Mouse (Mus musculus): ENCODE data around the gene Ranbp3l. TPM values are rescaled to one million over a fixed set of nuclear protein-coding genes. Genes with fewer than 3 reads are reported as not detected.
A peak's percentile ranks its signal among the peaks of the same experiment; 100 is the strongest.

Ranbp3l gene
- 0.30 and 0.62 TPM in 2 replicates for polyA plus RNA-seq (2014; fragmentation: Nextera tagmentation; extraction: Ambion mirVana)

- WGBS: 26% methylated on average over 18 of the region's 18 CpGs
- Histone ChIP-seq H3K4me2 (ENCODE audit: low read length) (peak within 1 kb of the TSS; percentile 57), H3K27me3 (replicated peaks; ENCODE audit: control insufficient read depth, insufficient read depth, low read length) (no peaks in the 10 kb centered on the region), H3K9ac (ENCODE audit: low read length) (peak within 1 kb of the TSS; percentile 1; the same call in 1 of the 2 replicates), H3K36me3 (ENCODE audit: control insufficient read depth, insufficient read depth, low read length) (no peaks in the 10 kb centered on the region), H3K9me3 (ENCODE audit: control insufficient read depth, low read length) (no peaks in the 10 kb centered on the region), H3K4me1 (replicated peaks; ENCODE audit: control insufficient read depth, insufficient read depth, low read length) (peaks cover 8% of the 10 kb centered on the region; the same call in 1 of the 2 replicates), H3K27ac (ENCODE audit: low read depth) (0 out of 2 replicates have a peak within 1 kb of the TSS, but pooled peaks have one; percentile 27), H3K4me3 (ENCODE audit: low read depth, low read length) (peak within 1 kb of the TSS; percentile 31)
- DNase-seq (ENCODE audit: low spot score): peak; percentile 75
- peak; percentile 64; the same call in 1 of the 2 replicates for ATAC-seq (replicated peaks; ENCODE audit: low FRiP score, low TSS enrichment, low read depth)
Observed at GRCm38 (mm10) chr15:8967573-8968228, at the start of gene Ranbp3l. Ranbp3l (plus strand) TSS chr15:8967949.

- ATAC-seq (replicated peaks; ENCODE audit: low FRiP score, low TSS enrichment, low read depth) (no peak), DNase-seq (ENCODE audit: low spot score) (no peak)
- no peak overlapping the region for H3K27ac ChIP-seq (ENCODE audit: low read depth)
- H3K9ac ChIP-seq (ENCODE audit: low read length): no peak overlapping the region
- no peaks in the 10 kb centered on the region for H3K4me1 ChIP-seq (replicated peaks; ENCODE audit: control insufficient read depth, insufficient read depth, low read length)
- no peaks in the 10 kb centered on the region for H3K27me3 ChIP-seq (replicated peaks; ENCODE audit: control insufficient read depth, insufficient read depth, low read length)
- no peak overlapping the region for H3K4me3 ChIP-seq (ENCODE audit: low read depth, low read length)
- no peaks in the 10 kb centered on the region for H3K36me3 ChIP-seq (ENCODE audit: control insufficient read depth, insufficient read depth, low read length)
- H3K4me2 ChIP-seq (ENCODE audit: low read length): no peak overlapping the region
- 68% methylated on average over 1 of the region's 1 CpGs for WGBS
- no peaks in the 10 kb centered on the region for H3K9me3 ChIP-seq (ENCODE audit: control insufficient read depth, low read length)
Observed at GRCm38 (mm10) chr15:8930061-8930460, 37.7 kb upstream of the Ranbp3l start.

GRCm38 (mm10) chr15:8936911-8937310, 30.8 kb upstream of the Ranbp3l start:
- Histone ChIP-seq H3K36me3 (ENCODE audit: control insufficient read depth, insufficient read depth, low read length) (no peaks in the 10 kb centered on the region), H3K4me2 (ENCODE audit: low read length) (no peak overlapping the region), H3K4me3 (ENCODE audit: low read depth, low read length) (no peak overlapping the region), H3K27me3 (replicated peaks; ENCODE audit: control insufficient read depth, insufficient read depth, low read length) (no peaks in the 10 kb centered on the region), H3K9me3 (ENCODE audit: control insufficient read depth, low read length) (no peaks in the 10 kb centered on the region), H3K9ac (ENCODE audit: low read length) (no peak overlapping the region), H3K27ac (ENCODE audit: low read depth) (no peak overlapping the region), H3K4me1 (replicated peaks; ENCODE audit: control insufficient read depth, insufficient read depth, low read length) (no peaks in the 10 kb centered on the region)
- 81% methylated on average over 3 of the region's 3 CpGs for WGBS
- ATAC-seq (replicated peaks; ENCODE audit: low FRiP score, low TSS enrichment, low read depth) (no peak), DNase-seq (ENCODE audit: low spot score) (no peak)

DNA sequence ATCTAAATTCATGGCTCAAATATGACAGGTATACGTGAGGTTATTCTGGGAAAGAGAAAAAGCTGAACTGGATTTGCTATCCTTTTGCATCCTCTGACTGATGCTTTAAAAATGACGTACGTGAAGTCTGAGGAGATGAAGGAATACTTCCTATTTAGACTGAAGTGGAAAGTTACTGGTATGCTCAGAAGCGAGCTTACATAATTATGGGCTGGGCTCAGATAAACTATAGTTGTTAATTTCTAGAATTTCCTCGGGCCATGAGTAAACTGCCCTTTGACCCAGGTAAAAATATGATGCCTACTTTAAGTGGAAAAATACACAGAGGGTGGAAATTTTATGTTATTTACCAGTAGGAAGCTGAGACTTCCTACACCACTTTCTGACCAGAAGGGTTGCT, 26.9 kb upstream of the Ranbp3l start:
- Histone ChIP-seq H3K27me3 (replicated peaks; ENCODE audit: control insufficient read depth, insufficient read depth, low read length) (no peaks in the 10 kb centered on the region), H3K9me3 (ENCODE audit: control insufficient read depth, low read length) (no peaks in the 10 kb centered on the region), H3K4me1 (replicated peaks; ENCODE audit: control insufficient read depth, insufficient read depth, low read length) (no peaks in the 10 kb centered on the region), H3K4me2 (ENCODE audit: low read length) (no peak overlapping the region), H3K4me3 (ENCODE audit: low read depth, low read length) (no peak overlapping the region), H3K9ac (ENCODE audit: low read length) (no peak overlapping the region), H3K36me3 (ENCODE audit: control insufficient read depth, insufficient read depth, low read length) (no peaks in the 10 kb centered on the region), H3K27ac (ENCODE audit: low read depth) (no peak overlapping the region)
- ATAC-seq (replicated peaks; ENCODE audit: low FRiP score, low TSS enrichment, low read depth): no peak
- WGBS: 60% methylated on average over 5 of the region's 5 CpGs
- DNase-seq (ENCODE audit: low spot score): no peak

GRCm38 (mm10) chr15:8950856-8951255, 16.9 kb upstream of the Ranbp3l start:
- WGBS: 74% methylated on average over 4 of the region's 4 CpGs
- Histone ChIP-seq H3K4me3 (ENCODE audit: low read depth, low read length) (no peak overlapping the region), H3K36me3 (ENCODE audit: control insufficient read depth, insufficient read depth, low read length) (no peaks in the 10 kb centered on the region), H3K4me2 (ENCODE audit: low read length) (no peak overlapping the region), H3K27ac (ENCODE audit: low read depth) (no peak overlapping the region), H3K4me1 (replicated peaks; ENCODE audit: control insufficient read depth, insufficient read depth, low read length) (no peaks in the 10 kb centered on the region), H3K9ac (ENCODE audit: low read length) (no peak overlapping the region), H3K27me3 (replicated peaks; ENCODE audit: control insufficient read depth, insufficient read depth, low read length) (no peaks in the 10 kb centered on the region), H3K9me3 (ENCODE audit: control insufficient read depth, low read length) (no peaks in the 10 kb centered on the region)
- DNase-seq (ENCODE audit: low spot score): no peak
- no peak for ATAC-seq (replicated peaks; ENCODE audit: low FRiP score, low TSS enrichment, low read depth)

- H3K4me1 ChIP-seq (replicated peaks; ENCODE audit: control insufficient read depth, insufficient read depth, low read length): peaks cover 3% of the 10 kb centered on the region; the same call in 1 of the 2 replicates
- no peaks in the 10 kb centered on the region for H3K36me3 ChIP-seq (ENCODE audit: control insufficient read depth, insufficient read depth, low read length)
- no peak overlapping the region for H3K4me2 ChIP-seq (ENCODE audit: low read length)
- no peaks in the 10 kb centered on the region for H3K9me3 ChIP-seq (ENCODE audit: control insufficient read depth, low read length)
- DNase-seq (ENCODE audit: low spot score) (no peak), ATAC-seq (replicated peaks; ENCODE audit: low FRiP score, low TSS enrichment, low read depth) (no peak)
- no peak overlapping the region for H3K27ac ChIP-seq (ENCODE audit: low read depth)
- no peak overlapping the region for H3K4me3 ChIP-seq (ENCODE audit: low read depth, low read length)
- 64% methylated on average over 2 of the region's 2 CpGs for WGBS
- H3K27me3 ChIP-seq (replicated peaks; ENCODE audit: control insufficient read depth, insufficient read depth, low read length): no peaks in the 10 kb centered on the region
- no peak overlapping the region for H3K9ac ChIP-seq (ENCODE audit: low read length)
Observed at GRCm38 (mm10) chr15:8963323-8963722, 4.4 kb upstream of the Ranbp3l start.

DNA sequence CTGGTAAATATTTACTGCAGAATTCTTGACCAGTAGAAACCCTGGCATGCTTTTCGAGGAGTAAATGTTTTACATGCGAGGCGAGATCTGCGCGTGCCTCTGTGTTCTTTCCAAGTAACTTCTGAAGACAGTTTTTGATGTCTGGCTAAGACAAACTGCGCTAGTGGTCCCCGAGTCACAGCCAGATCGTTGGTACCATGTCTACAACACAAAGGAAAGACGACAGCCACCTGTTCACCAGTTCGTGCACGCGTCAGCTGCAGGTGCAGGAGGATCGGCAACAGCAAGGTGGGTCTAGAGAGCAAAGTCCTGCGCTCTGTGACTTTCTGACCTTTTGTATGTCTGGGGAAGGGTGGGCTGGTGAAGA, 463 bp downstream of the Ranbp3l start:
- no peaks in the 10 kb centered on the region for H3K27me3 ChIP-seq (replicated peaks; ENCODE audit: control insufficient read depth, insufficient read depth, low read length)
- H3K36me3 ChIP-seq (ENCODE audit: control insufficient read depth, insufficient read depth, low read length): no peaks in the 10 kb centered on the region
- H3K9me3 ChIP-seq (ENCODE audit: control insufficient read depth, low read length): no peaks in the 10 kb centered on the region
- H3K9ac ChIP-seq (ENCODE audit: low read length): no peak overlapping the region
- 43% methylated on average over 14 of the region's 14 CpGs for WGBS
- peak overlapping the region; percentile 57 for H3K4me2 ChIP-seq (ENCODE audit: low read length)
- H3K4me3 ChIP-seq (ENCODE audit: low read depth, low read length): peak overlapping the region; percentile 31
- DNase-seq (ENCODE audit: low spot score) (peak; percentile 55), ATAC-seq (replicated peaks; ENCODE audit: low FRiP score, low TSS enrichment, low read depth) (no peak)
- peaks cover 8% of the 10 kb centered on the region; the same call in 1 of the 2 replicates for H3K4me1 ChIP-seq (replicated peaks; ENCODE audit: control insufficient read depth, insufficient read depth, low read length)
- H3K27ac ChIP-seq (ENCODE audit: low read depth): no peak overlapping the region

- Histone ChIP-seq H3K27ac (ENCODE audit: low read depth) (no peak overlapping the region), H3K4me3 (ENCODE audit: low read depth, low read length) (no peak overlapping the region), H3K9me3 (ENCODE audit: control insufficient read depth, low read length) (no peaks in the 10 kb centered on the region), H3K27me3 (replicated peaks; ENCODE audit: control insufficient read depth, insufficient read depth, low read length) (no peaks in the 10 kb centered on the region), H3K36me3 (ENCODE audit: control insufficient read depth, insufficient read depth, low read length) (no peaks in the 10 kb centered on the region), H3K4me1 (replicated peaks; ENCODE audit: control insufficient read depth, insufficient read depth, low read length) (peaks cover 8% of the 10 kb centered on the region; the same call in 1 of the 2 replicates), H3K4me2 (ENCODE audit: low read length) (no peak overlapping the region), H3K9ac (ENCODE audit: low read length) (no peak overlapping the region)
- 71% methylated on average over 10 of the region's 10 CpGs for WGBS
- ATAC-seq (replicated peaks; ENCODE audit: low FRiP score, low TSS enrichment, low read depth) (no peak), DNase-seq (ENCODE audit: low spot score) (no peak)
Observed at GRCm38 (mm10) chr15:8969061-8969635, 1.4 kb downstream of the Ranbp3l start.

DNA sequence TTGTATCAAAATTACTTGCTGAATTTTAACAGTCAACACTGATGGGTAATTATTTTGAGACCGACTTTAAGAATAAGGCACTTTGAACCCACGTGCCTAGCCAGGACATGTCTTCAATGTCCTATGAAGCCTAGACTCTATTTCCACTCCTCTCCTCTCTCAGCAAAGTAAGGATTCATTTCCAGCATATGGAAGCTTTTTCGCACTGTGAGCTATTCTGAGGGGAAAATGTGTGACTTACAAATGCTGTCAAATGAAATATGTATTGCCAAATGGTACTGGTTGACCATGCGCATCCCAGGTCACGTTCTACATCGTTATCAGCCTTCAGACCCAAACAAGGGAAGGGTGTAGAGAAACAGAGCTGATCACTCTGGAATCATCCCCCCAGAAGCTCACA, 23.5 kb downstream of the Ranbp3l start:
- no peaks in the 10 kb centered on the region for H3K27me3 ChIP-seq (replicated peaks; ENCODE audit: control insufficient read depth, insufficient read depth, low read length)
- H3K4me3 ChIP-seq (ENCODE audit: low read depth, low read length): no peak overlapping the region
- no peak overlapping the region for H3K27ac ChIP-seq (ENCODE audit: low read depth)
- no peak for DNase-seq (ENCODE audit: low spot score)
- no peak overlapping the region for H3K9ac ChIP-seq (ENCODE audit: low read length)
- no peak overlapping the region for H3K4me2 ChIP-seq (ENCODE audit: low read length)
- H3K36me3 ChIP-seq (ENCODE audit: control insufficient read depth, insufficient read depth, low read length): no peaks in the 10 kb centered on the region
- no peaks in the 10 kb centered on the region for H3K4me1 ChIP-seq (replicated peaks; ENCODE audit: control insufficient read depth, insufficient read depth, low read length)
- ATAC-seq (replicated peaks; ENCODE audit: low FRiP score, low TSS enrichment, low read depth): no peak
- 93% methylated on average over 6 of the region's 6 CpGs for WGBS
- no peaks in the 10 kb centered on the region for H3K9me3 ChIP-seq (ENCODE audit: control insufficient read depth, low read length)

Data from intestine, embryonic 14.5 days (tissue).